Mouse (Mus musculus): ENCODE data around the gene St3gal5. TPM values are rescaled to one million over a fixed set of nuclear protein-coding genes. Genes with fewer than 3 reads are reported as not detected.

Gene St3gal5
- total RNA-seq, 4 experiments from 2014 or later: 48.5 to 85.9 (median 71.1) TPM

DNA sequence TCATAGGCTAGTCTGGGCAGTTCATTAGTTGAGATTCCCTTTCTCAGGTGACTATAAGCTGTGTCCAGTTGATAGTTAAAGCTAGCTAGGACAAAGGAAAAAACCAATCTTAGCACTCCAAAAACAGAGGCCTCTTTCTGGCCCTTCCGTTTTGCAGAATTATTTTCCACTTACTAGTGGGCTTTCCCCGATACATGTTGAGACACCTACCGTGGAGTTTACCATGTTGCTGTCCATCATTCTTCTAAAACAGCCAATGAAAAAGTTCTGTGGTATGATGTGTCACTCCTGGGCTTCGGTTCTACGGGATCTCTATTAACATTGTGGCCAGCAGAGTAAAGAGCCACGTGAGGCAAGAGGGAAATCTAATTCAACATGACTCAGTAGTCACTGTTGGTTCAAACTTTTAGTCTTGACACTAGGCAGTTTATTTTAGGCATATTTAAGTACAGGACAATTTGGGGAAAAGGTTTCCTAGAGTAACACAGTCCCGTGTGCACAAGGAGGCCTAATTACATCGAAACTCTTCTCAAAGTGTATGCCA lies 35.4 kb downstream of the St3gal5 start:
- DNase-seq (ENCODE audit: low spot score in 2 of 2): no peak

DNA sequence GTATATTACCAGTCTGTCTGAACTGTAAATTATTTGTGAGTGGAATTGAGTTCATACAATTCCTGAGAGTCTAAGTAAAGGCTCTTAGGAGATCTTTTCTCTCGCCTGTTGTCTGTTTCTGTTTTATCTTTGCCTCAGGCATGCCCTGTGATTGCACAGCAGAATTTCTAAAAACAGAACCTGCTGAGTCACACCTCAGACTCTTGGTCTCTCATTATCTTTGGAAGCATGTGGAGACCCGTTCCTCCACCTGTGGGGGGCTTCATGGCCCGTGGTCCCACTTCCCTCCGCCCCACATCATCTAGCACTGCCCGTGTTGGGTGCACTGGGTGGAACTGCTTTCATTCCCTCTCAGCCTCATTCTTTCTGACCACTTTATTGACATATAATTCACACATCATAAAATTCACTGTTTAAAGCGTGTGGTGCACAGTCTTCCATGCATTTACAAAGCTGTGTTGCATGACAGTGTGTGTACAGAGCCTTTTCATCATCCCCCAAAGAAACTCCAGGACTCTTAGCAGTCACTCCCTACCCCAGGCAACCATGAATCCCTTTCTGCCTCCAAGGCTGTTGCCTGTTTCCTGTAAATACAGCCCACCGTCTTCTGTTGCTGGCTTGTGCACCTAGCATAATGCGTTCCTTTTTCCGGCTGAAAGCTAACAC lies 37.6 kb downstream of the St3gal5 start:
- DNase-seq (ENCODE audit: low spot score in 2 of 2): no peak

DNA sequence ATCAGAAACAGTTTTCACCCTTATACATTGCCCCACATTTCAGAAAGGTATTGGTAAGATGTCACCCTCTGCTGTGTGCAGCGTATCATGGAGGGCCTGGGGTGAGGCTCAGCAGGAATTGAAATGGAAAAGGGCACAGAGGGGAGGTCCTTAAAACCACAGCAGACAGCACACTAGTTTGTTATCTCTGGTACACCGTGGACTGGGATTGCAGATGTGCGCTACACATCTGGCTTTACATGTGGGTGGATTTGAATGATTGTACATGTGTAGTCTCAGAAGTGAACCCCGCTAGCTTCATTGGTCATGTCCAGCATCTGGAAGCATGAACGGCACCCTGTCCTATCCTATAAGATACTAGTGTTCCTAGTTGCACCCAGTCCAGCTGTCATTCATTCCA lies 38.6 kb downstream of the St3gal5 start:
- no peak for DNase-seq (ENCODE audit: low spot score in 2 of 2)

DNA sequence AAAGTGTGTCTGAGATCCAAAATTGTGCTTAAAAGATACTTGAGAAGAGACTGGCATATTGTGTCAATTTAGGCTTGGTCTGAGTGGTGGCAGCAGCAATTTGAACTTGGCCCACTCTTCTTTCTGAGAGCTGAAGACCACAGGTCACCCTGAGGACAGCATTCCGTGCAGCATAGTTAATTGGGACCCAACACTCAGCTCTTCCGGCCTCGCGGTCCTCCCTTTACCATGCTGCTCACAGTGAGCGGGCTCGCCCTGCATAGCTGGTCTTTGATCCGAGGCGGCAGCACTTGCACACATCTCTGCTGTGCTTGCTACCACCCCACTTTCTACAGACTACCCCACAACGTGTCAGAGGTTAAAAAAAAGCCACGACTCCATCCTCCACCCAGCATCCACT lies 39.2 kb downstream of the St3gal5 start:
- DNase-seq (ENCODE audit: low spot score in 2 of 2): no peak

DNA sequence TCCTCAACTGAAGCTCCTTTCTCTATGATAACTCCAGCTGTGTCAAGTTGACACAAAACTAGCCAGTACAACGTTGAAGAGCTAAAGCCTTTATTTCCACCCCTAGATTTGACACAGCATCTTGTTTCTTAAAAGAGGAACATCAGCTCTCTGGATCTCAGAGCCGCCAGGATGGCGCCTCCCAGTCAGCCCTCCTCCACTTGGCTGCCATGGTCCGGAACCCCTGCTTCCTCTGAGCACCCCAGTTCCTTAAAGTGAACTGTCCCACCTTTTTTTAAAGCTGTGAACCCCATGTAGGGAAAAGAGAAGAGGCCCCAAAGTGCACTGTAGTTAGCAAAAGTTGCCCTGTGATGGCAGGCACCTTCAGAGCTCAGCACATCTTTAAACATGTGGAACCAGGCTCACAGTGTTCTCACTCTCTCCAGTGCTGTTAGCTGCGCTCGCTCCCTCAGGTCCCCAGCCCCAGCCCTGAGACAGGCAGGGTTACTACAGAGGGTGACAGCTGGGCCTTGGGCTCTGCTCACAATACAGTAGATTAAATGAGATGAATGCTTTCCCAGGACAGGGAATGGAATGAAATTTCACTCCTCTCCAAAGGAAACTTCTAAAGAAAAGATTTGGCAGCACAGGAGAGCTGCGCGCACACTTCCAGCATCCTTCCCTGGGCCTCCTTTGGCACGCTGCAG lies 42.3 kb downstream of the St3gal5 start:
- no peak for DNase-seq (ENCODE audit: low spot score in 2 of 2)

DNA sequence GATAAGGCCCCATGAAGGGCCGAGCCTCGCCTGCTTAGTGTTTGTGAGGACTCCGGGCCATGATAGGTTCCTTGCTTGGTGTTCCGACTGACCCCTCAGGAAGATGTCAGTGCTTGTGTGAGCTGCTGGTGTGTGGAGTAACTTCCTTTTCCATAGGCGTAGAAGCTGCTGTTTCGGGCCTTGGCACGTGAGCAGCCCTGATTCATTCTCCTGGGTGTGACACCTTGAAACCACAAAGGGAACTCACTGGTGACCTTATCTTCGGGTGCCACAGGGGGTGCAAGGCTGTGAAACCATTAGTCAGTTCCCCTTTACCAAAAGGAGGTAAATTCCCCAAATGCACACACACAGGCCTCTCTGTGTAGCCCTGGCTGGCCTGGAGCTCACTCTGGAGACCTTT lies 43.0 kb downstream of the St3gal5 start:
- DNase-seq (ENCODE audit: low spot score in 2 of 2): no peak

DNA sequence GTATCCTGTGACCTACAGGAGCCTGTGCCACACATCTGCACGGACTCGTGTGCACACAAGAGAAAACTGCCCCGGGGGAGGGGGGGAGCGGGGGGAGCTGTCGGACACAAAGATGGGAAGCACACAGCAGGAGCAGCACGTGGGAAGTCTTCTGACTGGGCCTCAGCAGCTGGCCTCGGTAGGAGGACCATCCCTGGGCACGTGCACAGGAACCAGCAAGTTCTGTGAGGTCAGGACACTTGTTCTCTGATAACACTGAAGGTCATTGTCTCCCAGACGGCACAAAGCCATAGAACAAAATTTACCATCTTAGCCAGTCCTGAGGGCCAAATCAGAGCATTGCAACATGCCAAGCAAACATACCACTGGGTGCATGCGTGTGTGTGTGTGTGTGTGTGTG lies 43.8 kb downstream of the St3gal5 start:
- DNase-seq (ENCODE audit: low spot score in 2 of 2): no peak

DNA sequence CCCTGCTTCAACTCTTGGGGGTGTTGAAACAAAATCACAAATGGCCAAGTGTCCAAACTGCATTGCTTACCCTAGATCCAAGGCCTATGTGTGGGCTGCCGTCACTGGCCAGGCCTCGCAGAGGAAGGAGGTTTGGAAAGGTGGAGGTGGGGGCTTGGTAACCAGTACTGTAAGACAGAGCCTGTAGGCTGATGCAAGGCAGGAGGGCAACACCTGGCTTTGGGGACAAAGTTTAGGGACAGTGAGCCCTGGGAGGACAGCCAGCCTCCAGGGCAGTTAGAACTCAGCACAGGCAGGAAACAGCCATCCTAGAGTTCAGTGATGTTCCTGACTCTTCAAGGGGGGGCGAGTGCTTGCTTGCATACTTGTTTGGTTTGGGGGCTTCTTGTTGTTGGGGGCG lies 45.2 kb downstream of the St3gal5 start:
- no peak for DNase-seq (ENCODE audit: low spot score in 2 of 2)

DNA sequence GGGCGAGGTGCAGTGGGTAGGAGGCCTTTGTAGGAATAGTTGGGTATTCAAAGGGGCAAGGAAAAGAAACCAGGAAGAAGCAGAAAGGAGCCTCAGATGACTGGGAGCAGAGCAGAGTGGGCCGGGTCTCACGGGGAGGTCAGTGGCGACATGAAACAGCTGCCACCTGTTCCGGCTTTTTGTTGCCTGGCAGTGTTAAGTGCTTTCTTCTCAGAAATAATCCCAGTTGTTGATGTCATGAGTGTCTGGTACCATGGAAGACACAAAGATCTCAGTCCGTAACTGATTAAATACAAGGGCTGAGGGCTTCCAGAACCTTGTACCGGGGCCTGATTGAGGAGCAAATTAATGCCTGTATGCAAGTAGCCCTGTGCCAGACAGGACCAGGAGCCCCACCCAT lies 47.0 kb downstream of the St3gal5 start:
- no peak for DNase-seq (ENCODE audit: low spot score in 2 of 2)

DNA sequence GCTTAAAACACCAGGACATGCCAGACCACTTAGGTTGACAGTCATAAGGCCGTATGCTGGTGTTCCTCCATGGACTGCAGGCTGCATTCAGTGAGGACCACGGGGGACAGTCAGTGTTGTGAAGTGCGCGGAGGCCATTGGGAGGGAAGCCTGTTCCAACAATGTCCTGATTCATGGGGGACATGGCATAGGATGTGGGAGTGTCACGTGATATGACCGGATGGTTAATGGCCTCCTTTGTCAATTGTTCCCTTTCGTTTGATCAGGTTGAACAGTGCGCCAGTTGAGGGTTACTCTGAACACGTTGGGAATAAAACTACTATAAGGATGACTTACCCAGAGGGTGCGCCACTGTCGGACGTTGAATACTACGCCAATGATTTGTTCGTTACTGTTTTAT lies 49.4 kb downstream of the St3gal5 start:
- DNase-seq (ENCODE audit: low spot score in 2 of 2): no peak

DNA sequence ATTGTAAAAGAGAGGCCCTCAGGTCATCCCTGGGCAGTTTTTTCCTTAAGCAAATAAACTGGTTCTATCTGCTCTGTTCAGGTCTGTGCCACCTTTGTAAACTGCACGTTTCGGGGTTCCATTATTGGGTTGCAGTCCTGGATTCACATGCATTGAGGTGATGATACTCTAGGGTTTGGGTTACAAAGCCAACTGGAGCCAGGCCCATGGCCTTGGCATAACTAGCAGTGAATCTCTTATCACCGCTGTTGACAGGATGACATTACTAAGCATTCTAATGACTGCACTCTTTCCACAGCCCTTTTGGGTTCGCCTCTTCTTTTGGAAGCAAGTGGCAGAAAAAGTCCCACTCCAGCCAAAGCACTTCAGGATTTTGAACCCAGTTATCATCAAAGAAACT lies 51.3 kb downstream of the St3gal5 start:
- DNase-seq (ENCODE audit: low spot score in 2 of 2): no peak

DNA sequence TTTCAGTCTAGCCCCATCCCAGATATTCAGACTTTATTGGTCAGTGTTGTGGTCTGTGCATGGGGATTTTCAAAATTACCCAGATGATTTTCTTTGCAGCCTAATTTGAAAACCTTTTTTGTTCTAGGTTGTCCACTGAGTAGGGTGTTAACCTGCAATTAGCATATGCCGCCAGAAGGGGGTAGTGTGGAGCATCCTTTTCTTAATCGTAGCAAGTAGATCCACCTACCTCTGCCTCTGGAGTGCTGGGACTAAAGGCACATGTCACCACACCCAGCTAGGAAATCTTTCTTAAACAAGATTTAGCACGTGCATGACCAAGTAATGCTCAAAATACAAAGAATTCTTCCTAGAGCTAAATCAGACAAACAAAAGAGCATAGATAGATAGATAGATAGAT lies 52.4 kb downstream of the St3gal5 start:
- DNase-seq (ENCODE audit: low spot score in 2 of 2): no peak

DNA sequence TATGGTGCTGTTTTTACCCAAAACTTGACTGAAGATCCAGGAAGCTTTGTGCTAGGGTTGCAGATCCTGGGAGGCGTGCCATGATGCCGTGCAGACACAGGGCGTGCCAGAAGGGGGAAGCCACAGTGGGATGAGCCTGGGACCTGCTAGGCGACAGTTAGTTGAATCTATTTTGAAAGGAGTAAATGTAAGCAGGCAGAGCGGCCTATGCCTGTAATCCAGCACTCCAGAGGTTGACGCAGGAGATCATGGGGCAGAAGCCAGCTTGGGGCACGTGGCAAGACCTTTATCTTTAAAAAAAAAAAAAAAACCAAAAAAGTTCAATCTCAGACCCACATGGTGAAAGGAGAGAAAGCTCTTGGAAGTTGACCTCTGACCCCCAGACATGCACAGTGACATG lies 55.3 kb downstream of the St3gal5 start:
- DNase-seq (ENCODE audit: low spot score in 2 of 2): no peak

DNA sequence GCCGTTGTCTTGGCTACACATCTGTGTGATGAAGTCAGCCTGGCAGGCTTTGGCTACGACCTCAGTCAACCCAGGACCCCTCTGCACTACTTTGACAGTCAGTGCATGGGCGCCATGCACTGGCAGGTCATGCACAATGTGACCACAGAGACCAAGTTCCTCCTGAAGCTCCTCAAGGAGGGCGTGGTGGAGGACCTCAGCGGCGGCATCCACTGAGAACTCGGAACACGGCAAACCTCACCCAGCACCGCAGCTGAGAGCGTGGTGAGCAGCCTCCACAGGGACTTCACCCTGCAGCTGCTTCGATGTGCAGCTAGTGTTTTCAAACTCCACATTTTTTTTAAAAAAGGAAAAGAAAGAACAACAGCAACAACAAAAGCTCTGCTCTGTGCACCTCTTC lies 56.1 kb downstream of the St3gal5 start:
- peak; percentile 15 to 22 for DNase-seq (ENCODE audit: low spot score in 2 of 2)

DNA sequence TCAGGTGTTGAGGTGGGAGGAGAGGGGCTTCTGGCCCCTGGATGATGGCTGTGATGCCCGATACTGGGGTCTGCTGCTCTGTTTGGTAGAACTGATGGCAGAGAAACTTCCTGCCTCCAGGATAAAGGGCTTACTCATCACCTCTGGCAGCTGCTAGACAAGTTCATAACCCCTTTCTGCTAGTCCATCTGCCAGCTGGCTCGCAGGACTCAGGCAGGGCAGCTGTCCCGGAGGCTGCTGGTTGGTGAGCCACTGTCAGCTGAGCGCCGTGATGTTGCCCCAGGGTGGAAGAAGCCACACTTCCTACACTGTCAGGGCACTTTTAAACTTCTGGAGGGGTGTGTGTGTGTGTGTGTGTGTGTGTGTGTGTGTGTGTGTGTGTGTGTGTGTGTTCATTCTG lies 56.6 kb downstream of the St3gal5 start:
- peak; percentile 86 to 90 for DNase-seq (ENCODE audit: low spot score in 2 of 2)

DNA sequence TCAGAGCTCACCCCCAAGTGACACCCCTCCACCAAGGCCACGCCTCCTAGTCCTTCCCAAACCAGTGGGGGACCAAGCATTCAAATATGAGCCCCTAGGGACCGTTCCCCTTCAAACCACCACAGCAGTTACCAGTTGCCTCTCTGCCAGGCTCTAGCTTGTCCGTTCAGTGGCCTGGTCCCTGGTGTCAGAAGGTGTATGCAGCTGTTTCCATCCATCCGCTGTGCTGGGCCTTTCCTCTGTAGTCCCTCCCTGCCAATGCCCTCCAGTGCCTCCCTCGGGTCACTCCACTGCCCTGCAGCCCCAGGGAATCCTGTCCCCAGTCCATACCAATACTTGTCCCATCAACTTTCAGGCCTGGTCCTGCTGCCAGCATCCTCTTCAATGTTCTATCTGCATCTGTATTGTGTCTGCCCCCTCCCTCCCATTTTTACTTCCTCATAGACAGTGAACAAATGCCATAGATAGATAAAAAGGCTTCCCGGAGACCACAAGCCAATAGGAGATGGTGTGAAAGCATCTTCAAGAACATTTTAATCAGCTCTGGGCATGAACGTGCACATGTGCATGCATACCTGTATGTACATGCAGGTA lies 57.6 kb downstream of the St3gal5 start:
- peak in 1 of 2 experiments; percentile 28 for DNase-seq (ENCODE audit: low spot score in 2 of 2)

DNA sequence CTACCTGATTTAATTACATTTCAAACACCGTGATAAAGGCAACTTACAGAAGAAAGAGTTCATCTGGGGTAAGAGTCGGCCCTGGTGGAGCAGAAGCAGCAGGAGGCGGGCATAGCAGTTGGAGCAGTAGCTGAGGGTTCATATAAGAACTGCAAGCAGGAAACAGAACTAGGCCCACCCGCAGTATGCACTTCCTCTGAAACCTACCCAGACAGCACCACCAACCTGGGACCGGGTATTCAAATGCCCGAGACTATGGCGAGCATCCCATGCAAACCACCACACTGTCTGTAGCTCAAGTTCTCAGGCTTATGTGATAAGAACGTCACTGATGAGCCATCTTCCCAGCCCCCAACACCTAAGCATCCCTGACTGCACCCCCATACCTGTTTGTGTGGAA lies 58.3 kb downstream of the St3gal5 start:
- no peak for DNase-seq (ENCODE audit: low spot score in 2 of 2)

DNA sequence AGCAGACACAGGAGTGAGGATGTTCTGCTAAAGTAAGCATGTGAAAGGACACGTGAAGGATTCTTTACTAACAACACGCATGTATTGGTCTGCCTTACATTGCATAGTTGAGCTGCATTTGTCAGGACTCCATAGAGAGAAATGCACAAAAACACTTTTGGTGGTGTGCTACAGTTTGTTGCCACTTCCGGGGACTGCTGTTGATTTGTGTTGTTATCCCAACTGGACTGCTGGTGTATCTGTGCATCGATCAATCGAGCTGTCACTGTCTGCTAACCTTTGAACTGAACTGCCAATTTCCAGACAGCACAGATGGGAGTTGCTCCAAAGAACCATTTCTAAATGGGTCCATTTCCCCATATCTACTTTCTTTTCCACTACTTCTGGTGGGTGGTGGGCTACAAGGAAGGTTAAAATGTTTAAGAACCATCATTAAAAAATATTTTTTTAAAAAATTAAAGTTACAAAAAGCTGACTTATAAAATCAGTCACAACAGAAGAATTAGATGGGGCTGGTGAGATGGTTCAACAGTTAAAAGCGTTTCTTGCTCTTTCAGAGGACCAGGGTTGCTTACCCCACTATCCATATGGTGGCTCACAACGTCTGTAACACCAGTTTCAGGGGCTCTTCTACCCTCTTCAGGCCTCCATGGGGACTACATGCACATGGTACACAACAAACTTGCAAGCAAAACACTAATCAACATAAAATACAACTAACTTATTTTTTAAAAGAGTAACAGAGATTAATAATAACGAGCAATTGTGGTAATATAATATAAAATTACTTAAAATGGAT lies 61.8 kb downstream of the St3gal5 start:
- DNase-seq (ENCODE audit: low spot score in 2 of 2): no peak

DNA sequence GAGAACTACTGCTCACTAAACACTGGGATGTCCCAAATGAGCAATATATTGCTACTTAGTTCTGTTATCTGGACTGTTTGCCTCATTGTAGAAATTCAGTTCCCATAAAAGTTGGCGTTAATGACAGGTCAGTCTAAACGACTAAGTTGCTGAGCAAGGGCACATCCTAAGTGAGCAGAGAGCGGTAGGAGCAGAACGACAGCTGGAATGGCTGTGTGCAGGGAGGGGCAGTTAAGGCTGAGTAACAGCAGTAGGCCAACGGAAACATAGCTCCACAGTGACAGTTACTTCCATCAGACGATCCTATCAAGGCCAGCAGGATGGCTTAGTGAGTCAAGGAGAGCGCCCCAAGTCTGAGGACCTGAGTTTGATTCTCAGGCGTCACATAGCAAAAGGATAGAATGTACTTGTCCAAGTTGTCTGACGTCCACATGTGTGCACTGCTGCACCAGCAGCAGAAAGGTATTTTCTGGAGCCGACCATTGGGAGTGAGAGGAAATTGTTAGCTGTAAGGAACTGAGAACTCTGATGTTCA lies 62.5 kb downstream of the St3gal5 start:
- no peak for DNase-seq (ENCODE audit: low spot score in 2 of 2)

DNA sequence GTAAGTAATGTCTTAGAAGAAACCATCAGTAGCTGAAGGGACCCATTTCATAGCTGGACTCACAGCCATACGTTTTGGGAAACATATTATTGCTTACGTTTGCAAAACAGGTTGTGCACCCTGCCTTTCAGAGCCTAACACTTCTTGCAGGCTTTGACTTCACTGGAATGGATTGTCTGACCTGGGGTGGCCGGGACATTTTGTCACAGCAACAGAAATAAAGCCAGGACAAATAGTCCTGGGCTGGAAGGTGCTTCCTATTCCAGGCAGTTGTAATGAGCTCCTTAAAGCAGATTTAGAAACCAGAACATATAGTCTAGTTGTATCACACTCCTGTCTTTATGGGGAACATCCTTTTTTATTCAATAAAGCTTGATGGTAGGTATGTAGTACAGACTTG lies 63.6 kb downstream of the St3gal5 start:
- DNase-seq (ENCODE audit: low spot score in 2 of 2): peak in 1 of 2 experiments; percentile 31

DNA sequence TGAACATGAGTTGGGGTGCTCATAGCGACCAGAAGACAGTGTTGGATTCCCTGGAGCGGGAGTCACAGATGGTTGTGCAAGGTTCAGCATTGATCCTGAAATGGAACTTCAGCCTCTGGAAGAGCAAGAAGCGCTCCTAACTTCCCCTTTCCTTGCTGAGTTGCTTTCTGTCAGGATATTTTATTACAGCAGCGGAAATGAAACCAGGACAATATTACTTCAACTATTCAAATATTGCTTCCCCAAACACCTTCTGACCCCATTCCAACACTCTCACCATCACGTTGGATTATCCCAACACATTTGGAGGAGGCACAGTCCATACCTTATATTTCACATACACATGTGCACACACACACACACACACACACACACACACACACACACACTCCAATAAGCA lies 64.4 kb downstream of the St3gal5 start:
- no peak for DNase-seq (ENCODE audit: low spot score in 2 of 2)
